Mouse (Mus musculus) heart, postnatal 0 days (tissue): ENCODE data around the gene Acadm. TPM values are rescaled to one million over a fixed set of nuclear protein-coding genes. Genes with fewer than 3 reads are reported as not detected.

Source experiments
- ATAC-seq: fragments of 200-750 bp; cut with Nextera tagmentation; 2 replicates; pipeline ENCODE4 v1.8.0; 2017; ENCODE audit warnings: low read depth, moderate number of reproducible peaks, moderate library complexity; ENCODE audit not compliant: insufficient read depth
- DNase-seq: peaks from one replicate; pipeline ENCODE4 v3.0.0-alpha.2; 2016; ENCODE audit warnings: low spot score
- H3K27ac ChIP-seq: fragments of 300-500 bp; sonication (generic); 2 replicates; pipeline ENCODE4 v1.5.1; 2014; ENCODE audit warnings: low read depth, mild to moderate bottlenecking
- H3K27me3 ChIP-seq: fragments of 300-500 bp; sonication (generic); 2 replicates; pipeline ENCODE4 v1.6.1; 2014; ENCODE audit warnings: low read length, mixed read lengths; ENCODE audit not compliant: control insufficient read depth, insufficient read depth
- H3K36me3 ChIP-seq: fragments of 300-500 bp; sonication (generic); replicated peaks from 2 replicates; pipeline ENCODE4 v1.6.1; 2014; ENCODE audit warnings: low read length, mixed read lengths; ENCODE audit not compliant: control insufficient read depth, insufficient read depth
- H3K4me1 ChIP-seq: fragments of 300-500 bp; sonication (generic); 2 replicates; pipeline ENCODE4 v1.6.1; 2014; ENCODE audit warnings: antibody characterized with exemption; ENCODE audit not compliant: control insufficient read depth, insufficient read depth
- H3K4me2 ChIP-seq: fragments of 300-500 bp; sonication (generic); 2 replicates; pipeline ENCODE4 v1.6.1; 2014; ENCODE audit warnings: low read depth, mild to moderate bottlenecking, low read length, moderate library complexity
- H3K4me3 ChIP-seq: fragments of 300-500 bp; sonication (generic); 2 replicates; pipeline ENCODE4 v1.5.1; 2014; ENCODE audit warnings: low read depth, low read length
- H3K9ac ChIP-seq: fragments of 300-500 bp; sonication (generic); replicated peaks from 2 replicates; pipeline ENCODE4 v1.6.1; 2014; ENCODE audit warnings: low read depth, low read length, mixed read lengths
- H3K9me3 ChIP-seq: fragments of 300-500 bp; sonication (generic); replicated peaks from 2 replicates; pipeline ENCODE4 v1.6.1; 2016; ENCODE audit warnings: low read length; ENCODE audit not compliant: control insufficient read depth
- CTCF ChIP-seq: IDR thresholded peaks from 2 replicates; pipeline ENCODE4 v1.5.1; 2016; ENCODE audit warnings: antibody characterized with exemption, control low read depth, low read depth
- EP300 ChIP-seq: IDR thresholded peaks from 2 replicates; pipeline ENCODE4 v1.6.1; 2016; ENCODE audit warnings: antibody characterized with exemption, low read depth
- WGBS: fragments of 180-500 bp; shearing (Covaris S2); extraction: QIAGEN DNeasy Blood & Tissue Kit; methylation state at CpG from one replicate; pipeline ENCODE4 v1.1.7; 2014; 5-methylcytosine and 5-hydroxymethylcytosine counted together
- polyA plus RNA-seq: library from polyadenylated mRNA; unstranded; fragments of >200 nt; fragmentation: Nextera tagmentation; extraction: Ambion mirVana; gene quantifications from 2 replicates; pipeline ENCODE4 v1.2.1, GENCODE M21; 2015
- total RNA-seq: library from RNA; depleted of rRNA; stranded (reverse); fragments of >200 nt; gene quantifications from 2 replicates; pipeline ENCODE4 v1.2.3, GENCODE M21; 2014; ENCODE audit warnings: low replicate concordance

The Acadm gene
- total and polyA plus RNA-seq, 2 experiments from 2014 or later = 333 to 642 TPM

DNA sequence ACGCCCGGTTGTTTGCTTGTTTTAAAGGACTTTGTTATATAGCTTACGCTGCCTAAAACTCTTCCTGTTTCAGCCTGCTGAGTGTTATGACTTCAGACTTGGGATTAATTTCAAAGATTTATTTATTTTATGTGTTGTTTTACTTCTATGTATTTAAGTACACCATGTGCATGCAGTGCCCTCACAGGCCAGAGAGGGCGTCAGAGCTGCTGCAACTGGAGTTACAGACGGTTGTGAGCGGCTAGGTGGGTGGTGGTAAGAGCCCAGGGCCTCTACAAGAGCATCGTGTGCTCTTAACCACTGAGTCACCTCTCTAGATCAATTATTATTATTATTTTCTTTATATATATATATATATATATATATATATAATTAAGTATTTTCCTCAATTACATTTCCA is 18.1 kb downstream of the Acadm start:
- 90% methylated on average over 7 of the region's 7 CpGs for WGBS
- Histone ChIP-seq H3K36me3 (peaks cover 79% of the 10 kb centered on the region), H3K9ac (no peak overlapping the region), H3K4me2 (no peak overlapping the region), H3K9me3 (no peaks in the 10 kb centered on the region), H3K4me1 (no peaks in the 10 kb centered on the region), H3K27ac (no peak overlapping the region), H3K27me3 (no peaks in the 10 kb centered on the region), H3K4me3 (no peak overlapping the region)
- ATAC-seq (no peak), DNase-seq (no peak)
- TF ChIP-seq CTCF = no peak
- TF ChIP-seq EP300 = no peak

DNA sequence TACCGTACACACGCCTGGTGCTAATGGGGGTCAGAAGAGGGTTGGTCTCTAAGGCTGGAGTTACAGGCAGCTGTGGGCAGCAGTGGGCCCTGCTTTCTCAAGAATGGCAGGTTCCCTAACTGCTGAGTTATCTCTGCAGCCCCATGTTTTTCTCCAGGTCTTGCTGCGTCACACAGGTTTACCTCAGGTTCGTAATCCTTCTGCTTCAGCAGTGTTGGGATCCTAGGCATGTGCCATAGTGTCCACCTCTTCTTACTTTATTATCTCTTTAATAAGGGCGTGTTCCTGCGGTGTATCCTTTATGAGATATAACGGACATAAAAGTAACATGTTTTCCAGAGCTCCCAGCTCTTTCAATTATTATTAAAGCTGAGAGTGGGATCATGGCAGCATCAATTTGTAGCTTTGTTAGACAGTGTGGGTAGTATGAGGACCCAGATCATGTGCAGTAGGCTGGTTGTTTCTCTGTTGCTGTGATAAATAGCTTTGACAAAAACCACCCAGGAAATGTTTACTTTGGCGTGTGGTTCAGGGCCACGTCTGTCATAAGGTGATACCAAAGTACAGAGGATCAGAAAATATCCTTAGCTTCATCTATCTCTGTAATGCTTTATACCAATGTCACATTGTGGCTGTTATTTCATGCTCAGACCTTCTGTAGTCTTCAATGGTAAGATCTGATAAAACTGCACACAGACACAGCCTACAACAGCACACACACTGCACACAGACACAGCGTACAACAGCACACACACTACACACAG is 23.1 kb downstream of the Acadm start:
- H3K9ac ChIP-seq = no peak overlapping the region
- H3K9me3 ChIP-seq = no peaks in the 10 kb centered on the region
- no peak overlapping the region for H3K4me2 ChIP-seq
- 88% methylated on average over 10 of the region's 10 CpGs for WGBS
- H3K4me3 ChIP-seq = no peak overlapping the region
- no peak for ATAC-seq
- no peak overlapping the region for H3K27ac ChIP-seq
- no peak for DNase-seq
- no peaks in the 10 kb centered on the region for H3K4me1 ChIP-seq
- H3K36me3 ChIP-seq = peaks cover 45% of the 10 kb centered on the region
- no peak for TF ChIP-seq CTCF
- no peak for TF ChIP-seq EP300
- H3K27me3 ChIP-seq = no peaks in the 10 kb centered on the region

DNA sequence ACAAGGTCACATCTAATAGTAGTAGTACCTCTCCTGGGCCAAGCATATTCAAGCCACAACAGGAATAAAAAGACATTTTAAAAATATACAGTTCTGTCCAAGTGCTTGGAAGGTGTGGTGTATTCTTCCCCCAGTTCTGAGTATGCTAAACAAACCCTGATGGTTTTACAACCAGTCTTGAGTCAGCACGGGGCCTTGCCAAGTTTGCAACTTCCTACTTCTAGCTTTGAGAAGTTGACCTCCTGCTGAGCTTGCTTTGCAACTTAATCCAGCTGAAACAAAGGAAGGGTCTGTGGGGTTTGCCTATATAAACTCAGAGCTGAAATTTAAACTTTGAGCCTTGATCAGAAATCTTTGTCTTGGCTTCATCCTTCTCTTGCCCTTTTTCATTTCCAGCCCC is 27.2 kb downstream of the Acadm start:
- peaks cover 13% of the 10 kb centered on the region for H3K36me3 ChIP-seq
- ATAC-seq (no peak), DNase-seq (no peak)
- no peaks in the 10 kb centered on the region for H3K27me3 ChIP-seq
- no peaks in the 10 kb centered on the region for H3K9me3 ChIP-seq
- WGBS = 31% methylated on average over 1 of the region's 1 CpGs
- H3K4me3 ChIP-seq = no peak overlapping the region
- H3K4me1 ChIP-seq = peaks cover 6% of the 10 kb centered on the region
- H3K4me2 ChIP-seq = no peak overlapping the region
- H3K27ac ChIP-seq = no peak overlapping the region
- no peak overlapping the region for H3K9ac ChIP-seq
- TF ChIP-seq CTCF = no peak
- TF ChIP-seq EP300 = no peak

DNA sequence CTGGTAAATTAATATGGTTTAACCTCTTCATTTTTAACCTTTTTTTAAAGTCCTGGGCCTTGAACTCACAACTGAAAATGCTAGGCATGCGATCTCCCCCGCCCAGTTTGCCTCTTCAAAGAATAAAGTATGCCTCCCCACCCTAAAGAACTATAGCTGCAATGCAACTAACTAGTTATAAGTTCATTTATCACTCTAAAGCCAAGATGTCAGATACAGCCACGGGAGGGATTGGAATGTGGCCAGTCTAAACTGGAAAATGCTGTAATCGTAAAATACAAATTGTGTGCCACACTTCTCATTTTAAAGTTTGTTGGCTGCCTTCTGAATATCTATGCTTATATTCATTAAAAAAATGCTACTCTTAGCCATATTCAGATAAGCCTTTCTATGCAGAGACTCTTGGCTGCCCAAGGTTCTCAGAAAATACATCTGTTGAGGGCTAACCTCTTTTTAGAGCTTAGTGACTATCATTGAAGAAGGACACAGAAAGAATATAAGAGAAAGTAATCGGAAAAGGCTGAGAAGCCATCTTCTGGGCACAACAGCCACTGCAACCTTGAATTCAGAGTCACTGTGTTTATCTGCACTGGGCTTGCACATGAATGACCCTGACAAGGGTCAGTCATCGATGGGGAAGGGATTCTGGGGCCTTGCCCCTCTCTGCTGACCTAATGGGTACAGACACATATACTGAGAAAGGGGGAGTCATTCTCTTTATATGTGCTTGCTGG is 30.8 kb downstream of the Acadm start:
- Histone ChIP-seq H3K36me3 (peaks cover 26% of the 10 kb centered on the region), H3K27me3 (no peaks in the 10 kb centered on the region), H3K4me3 (peak overlapping the region; percentile 75), H3K4me1 (peaks cover 34% of the 10 kb centered on the region), H3K9ac (peak overlapping the region; percentile 85), H3K9me3 (no peaks in the 10 kb centered on the region), H3K27ac (peak overlapping the region; percentile 95), H3K4me2 (peak overlapping the region; percentile 82)
- DNase-seq (no peak), ATAC-seq (no peak)
- 36% methylated on average over 6 of the region's 6 CpGs for WGBS
- TF ChIP-seq EP300 (no peak), CTCF (no peak)

DNA sequence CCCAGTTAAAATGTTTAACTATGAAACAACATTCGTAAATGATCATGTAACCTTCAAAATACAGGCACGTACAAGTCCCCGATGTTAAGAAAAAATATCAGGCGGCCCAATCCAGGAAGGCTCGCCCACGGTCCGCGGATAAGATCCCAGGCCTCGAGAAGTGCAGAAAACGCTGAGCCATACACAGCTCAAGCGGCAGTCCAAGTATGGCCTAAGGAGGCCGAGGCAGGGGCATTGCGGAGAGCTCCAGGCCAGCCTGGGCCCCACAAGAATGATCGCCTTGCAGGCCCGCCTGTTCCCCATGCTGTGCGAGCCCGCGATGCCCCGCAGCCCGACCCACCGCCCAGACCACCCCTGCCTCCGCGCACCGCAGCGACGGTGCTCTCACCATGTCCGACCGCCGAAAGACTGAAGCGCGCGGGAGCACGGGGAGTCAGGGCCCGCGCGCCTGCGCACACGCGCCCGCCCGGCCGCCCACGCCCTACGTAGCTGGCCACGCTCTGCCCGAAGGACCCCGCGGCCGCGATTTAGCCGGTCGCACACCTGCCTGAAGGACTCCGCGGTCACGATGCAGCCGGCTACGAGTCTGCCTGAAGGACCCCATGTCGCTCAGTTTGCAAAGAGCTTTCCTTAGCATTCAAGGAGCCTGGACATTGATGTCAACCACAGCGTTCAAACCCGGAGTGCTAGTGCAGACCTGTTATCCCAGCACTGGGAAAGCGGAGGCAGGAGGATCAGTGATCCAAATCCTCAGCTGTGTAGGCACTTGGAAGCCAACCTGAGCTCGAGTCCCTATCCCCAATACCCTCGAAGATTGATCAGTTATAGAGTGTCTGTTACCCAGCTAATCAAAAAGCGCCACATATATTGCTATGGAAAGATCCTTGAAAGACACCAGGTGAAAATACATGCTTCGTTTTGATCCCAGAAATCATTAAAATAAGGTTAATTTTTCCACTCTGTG is 31.6 kb downstream of the Acadm start, which contains the start of gene Rabggtb:
TSS of gene Rabggtb (minus strand) at position 464 of the 964 bp plus-strand sequence.
- peak; percentile 89 for DNase-seq
- Histone ChIP-seq H3K36me3 (peaks cover 35% of the 10 kb centered on the region), H3K27ac (peak within 1 kb of the TSS; percentile 95), H3K4me3 (peak within 1 kb of the TSS; percentile 75), H3K9me3 (no peaks in the 10 kb centered on the region), H3K4me2 (peak within 1 kb of the TSS; percentile 82), H3K27me3 (no peaks in the 10 kb centered on the region), H3K4me1 (peaks cover 40% of the 10 kb centered on the region), H3K9ac (peak within 1 kb of the TSS; percentile 85)
- under 1% methylated on average over 61 of the region's 65 CpGs for WGBS
- TF ChIP-seq CTCF (no peak), EP300 (peak; percentile 94)
- peak; percentile 97 for ATAC-seq
